Mouse (Mus musculus) heart, embryonic 13.5 days (tissue): Measurements from ENCODE around the gene Tbx21. TPM values are rescaled to one million over a fixed set of nuclear protein-coding genes. Genes with fewer than 3 reads are reported as not detected.

Experiments
- ATAC-seq: fragments of 200-750 bp; cut with Nextera tagmentation; 2 replicates; pipeline ENCODE4 v1.8.0; 2017; ENCODE audit warnings: moderate TSS enrichment; ENCODE audit not compliant: insufficient number of reproducible peaks, low FRiP score, low TSS enrichment; ENCODE audit errors: extremely low read depth
- H3K27ac ChIP-seq: fragments of 300-500 bp; sonication (generic); replicated peaks from 2 replicates; pipeline ENCODE4 v1.5.1; 2015; ENCODE audit warnings: moderate library complexity, mild to moderate bottlenecking, inconsistent platforms
- H3K27me3 ChIP-seq: fragments of 300-500 bp; sonication (generic); replicated peaks from 2 replicates; pipeline ENCODE4 v1.6.1; 2015; ENCODE audit warnings: mild to moderate bottlenecking, inconsistent platforms
- H3K36me3 ChIP-seq: fragments of 300-500 bp; sonication (generic); 2 replicates; pipeline ENCODE4 v1.6.1; 2015; ENCODE audit warnings: mild to moderate bottlenecking, inconsistent platforms
- H3K4me1 ChIP-seq: fragments of 300-500 bp; sonication (generic); 2 replicates; pipeline ENCODE4 v1.6.1; 2015; ENCODE audit warnings: inconsistent platforms
- H3K4me2 ChIP-seq: fragments of 300-500 bp; sonication (generic); 2 replicates; pipeline ENCODE4 v1.6.1; 2015; ENCODE audit warnings: inconsistent platforms, mild to moderate bottlenecking, moderate library complexity
- H3K4me3 ChIP-seq: fragments of 300-500 bp; sonication (generic); 2 replicates; pipeline ENCODE4 v1.5.1; 2015; ENCODE audit warnings: moderate library complexity, mild to moderate bottlenecking, inconsistent platforms
- H3K9ac ChIP-seq: fragments of 300-500 bp; sonication (generic); 2 replicates; pipeline ENCODE4 v1.6.1; 2015; ENCODE audit warnings: inconsistent platforms, mild to moderate bottlenecking, moderate library complexity
- H3K9me3 ChIP-seq: fragments of 300-500 bp; sonication (generic); 2 replicates; pipeline ENCODE4 v1.6.1; 2016; ENCODE audit warnings: inconsistent platforms
- WGBS: fragments of 180-500 bp; shearing (Covaris S2); methylation state at CpG from one replicate; pipeline ENCODE4 v1.1.7; 2015; ENCODE audit warnings: mixed read lengths; 5-methylcytosine and 5-hydroxymethylcytosine counted together
- polyA plus RNA-seq: library from polyadenylated mRNA; unstranded; fragments of >200 nt; fragmentation: Nextera tagmentation; extraction: Ambion mirVana; gene quantifications from 2 replicates; pipeline ENCODE4 v1.2.1, GENCODE M21; 2015

Tbx21 gene
- polyA plus RNA-seq, 1 experiment from 2014 or later, result not detected

- no peak for ATAC-seq
- Histone ChIP-seq H3K4me1 (peaks cover 53% of the 10 kb centered on the region), H3K36me3 (peaks cover 41% of the 10 kb centered on the region), H3K4me3 (peak overlapping the region; percentile 83; the same call in 1 of the 2 replicates), H3K9ac (peak overlapping the region; percentile 44; the same call in 1 of the 2 replicates), H3K9me3 (no peaks in the 10 kb centered on the region), H3K27me3 (peaks cover 17% of the 10 kb centered on the region), H3K4me2 (peak overlapping the region; percentile 93), H3K27ac (no peak overlapping the region)
- 60% methylated on average over 8 of the region's 8 CpGs for WGBS
Measured at GRCm38 (mm10) chr11:97147333-97147732, 32.2 kb upstream of the Tbx21 start.

DNA sequence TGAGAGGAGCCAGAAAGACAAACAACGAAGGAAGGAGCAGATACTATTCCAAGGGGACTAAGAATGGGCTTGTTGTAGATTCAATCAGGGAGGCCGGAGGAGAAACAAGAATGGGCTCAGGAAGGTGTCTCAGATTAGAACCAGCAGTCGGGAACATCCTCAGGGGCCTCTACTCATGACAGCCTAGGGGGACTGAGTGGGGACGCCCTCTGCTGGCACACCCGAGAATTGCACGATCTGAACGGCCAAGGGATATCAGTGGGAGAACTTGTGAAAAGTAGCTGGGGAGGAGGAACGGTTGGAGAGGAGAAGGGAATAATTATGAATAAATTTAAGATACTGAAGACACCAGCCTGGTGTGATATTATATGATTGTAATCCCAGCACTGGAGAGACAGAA lies 31.6 kb upstream of the Tbx21 start:
- 7% methylated on average over 8 of the region's 8 CpGs for WGBS
- ATAC-seq, result no peak
- H3K4me1 ChIP-seq, result peaks cover 47% of the 10 kb centered on the region
- no peaks in the 10 kb centered on the region for H3K9me3 ChIP-seq
- H3K27ac ChIP-seq, result no peak overlapping the region
- H3K4me2 ChIP-seq, result peak overlapping the region; percentile 93
- H3K27me3 ChIP-seq, result peaks cover 23% of the 10 kb centered on the region
- peak overlapping the region; percentile 83; the same call in 1 of the 2 replicates for H3K4me3 ChIP-seq
- peaks cover 43% of the 10 kb centered on the region for H3K36me3 ChIP-seq
- H3K9ac ChIP-seq, result peak overlapping the region; percentile 57

DNA sequence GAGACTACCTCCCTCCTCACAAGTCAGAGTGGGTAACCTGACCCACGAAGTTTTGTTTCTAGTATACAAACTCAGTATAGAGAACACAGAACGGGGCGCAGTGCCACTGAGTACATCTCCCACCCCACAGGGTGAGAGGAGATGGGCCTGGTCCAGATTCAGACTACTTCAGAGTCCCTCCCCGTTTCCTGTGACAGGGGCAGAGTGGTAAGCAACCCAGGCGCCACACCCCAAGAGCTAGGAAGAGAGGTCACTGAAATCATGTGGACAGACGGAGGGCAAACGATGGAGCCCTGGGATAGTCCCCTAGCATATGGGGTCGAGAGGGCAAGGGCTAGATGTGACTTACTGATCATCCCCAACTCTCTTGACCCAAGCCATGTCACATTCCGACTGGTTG lies 30.8 kb upstream of the Tbx21 start:
- Histone ChIP-seq H3K4me3 (no peak overlapping the region), H3K27ac (no peak overlapping the region), H3K36me3 (peaks cover 43% of the 10 kb centered on the region), H3K27me3 (peaks cover 31% of the 10 kb centered on the region), H3K4me1 (peaks cover 47% of the 10 kb centered on the region), H3K9ac (no peak overlapping the region), H3K4me2 (no peak overlapping the region), H3K9me3 (no peaks in the 10 kb centered on the region)
- 59% methylated on average over 9 of the region's 9 CpGs for WGBS
- no peak for ATAC-seq

- Histone ChIP-seq H3K27me3 (peaks cover 37% of the 10 kb centered on the region), H3K4me2 (no peak overlapping the region), H3K4me1 (peaks cover 46% of the 10 kb centered on the region), H3K27ac (no peak overlapping the region), H3K9ac (0 out of 2 replicates have a peak overlapping the region, but pooled peaks have one; percentile 1), H3K9me3 (no peaks in the 10 kb centered on the region), H3K4me3 (no peak overlapping the region), H3K36me3 (peaks cover 43% of the 10 kb centered on the region)
- WGBS, result 39% methylated on average over 2 of the region's 2 CpGs
- no peak for ATAC-seq
Measured at GRCm38 (mm10) chr11:97145320-97145719, 30.2 kb upstream of the Tbx21 start.

DNA sequence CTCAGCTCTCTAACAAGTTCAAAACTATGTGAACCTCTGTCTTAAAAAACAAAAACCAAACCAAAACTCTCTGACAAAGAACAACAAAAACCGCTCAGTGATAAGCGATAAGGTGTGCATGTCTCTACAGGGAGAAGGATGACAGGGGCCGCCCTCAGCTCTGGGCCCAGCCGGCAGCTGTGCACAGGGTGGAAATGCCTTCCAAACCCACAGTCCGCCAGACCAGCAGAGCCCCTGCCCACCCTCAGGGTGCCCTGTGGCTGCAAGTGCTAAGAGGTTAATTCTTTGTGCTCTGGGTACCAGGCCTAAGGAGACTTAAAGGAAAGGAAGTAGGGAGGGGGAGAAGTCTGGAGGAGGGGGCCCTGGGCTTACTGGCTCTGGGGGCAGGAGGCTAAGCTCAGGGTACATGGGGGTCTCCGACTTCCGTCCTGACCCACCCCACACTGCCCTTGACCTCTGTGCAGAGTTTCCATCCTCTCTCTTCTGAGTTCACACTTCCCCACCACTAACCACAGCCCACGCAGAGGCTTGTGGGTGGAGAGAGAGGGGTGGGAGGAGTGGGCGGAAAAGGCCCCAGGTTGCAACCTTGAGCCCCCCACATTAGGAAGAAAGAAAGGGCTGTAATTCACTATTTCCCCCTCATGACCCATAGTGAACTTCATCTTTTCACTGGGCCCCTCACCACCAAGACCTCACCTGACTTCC lies 28.2 kb upstream of the Tbx21 start:
- Histone ChIP-seq H3K27ac (no peak overlapping the region), H3K4me1 (peaks cover 40% of the 10 kb centered on the region), H3K4me2 (no peak overlapping the region), H3K9me3 (no peaks in the 10 kb centered on the region), H3K27me3 (peaks cover 52% of the 10 kb centered on the region), H3K4me3 (no peak overlapping the region), H3K9ac (no peak overlapping the region), H3K36me3 (peaks cover 46% of the 10 kb centered on the region)
- WGBS, result 68% methylated on average over 9 of the region's 9 CpGs
- ATAC-seq, result no peak

- peaks cover 43% of the 10 kb centered on the region for H3K36me3 ChIP-seq
- peaks cover 30% of the 10 kb centered on the region for H3K4me1 ChIP-seq
- no peak overlapping the region for H3K4me3 ChIP-seq
- no peak overlapping the region for H3K27ac ChIP-seq
- peaks cover 55% of the 10 kb centered on the region for H3K27me3 ChIP-seq
- no peak overlapping the region for H3K9ac ChIP-seq
- no peak overlapping the region for H3K4me2 ChIP-seq
- H3K9me3 ChIP-seq, result no peaks in the 10 kb centered on the region
- no peak for ATAC-seq
- WGBS, result 60% methylated on average over 8 of the region's 8 CpGs
Measured at GRCm38 (mm10) chr11:97142159-97142608, 27.1 kb upstream of the Tbx21 start.

GRCm38 (mm10) chr11:97140811-97141210 lies 25.7 kb upstream of the Tbx21 start:
- Histone ChIP-seq H3K4me1 (peaks cover 16% of the 10 kb centered on the region), H3K36me3 (peaks cover 47% of the 10 kb centered on the region), H3K4me2 (no peak overlapping the region), H3K9ac (no peak overlapping the region), H3K27ac (no peak overlapping the region), H3K4me3 (no peak overlapping the region), H3K27me3 (peaks cover 65% of the 10 kb centered on the region), H3K9me3 (no peaks in the 10 kb centered on the region)
- 69% methylated on average over 4 of the region's 4 CpGs for WGBS
- ATAC-seq, result no peak

DNA sequence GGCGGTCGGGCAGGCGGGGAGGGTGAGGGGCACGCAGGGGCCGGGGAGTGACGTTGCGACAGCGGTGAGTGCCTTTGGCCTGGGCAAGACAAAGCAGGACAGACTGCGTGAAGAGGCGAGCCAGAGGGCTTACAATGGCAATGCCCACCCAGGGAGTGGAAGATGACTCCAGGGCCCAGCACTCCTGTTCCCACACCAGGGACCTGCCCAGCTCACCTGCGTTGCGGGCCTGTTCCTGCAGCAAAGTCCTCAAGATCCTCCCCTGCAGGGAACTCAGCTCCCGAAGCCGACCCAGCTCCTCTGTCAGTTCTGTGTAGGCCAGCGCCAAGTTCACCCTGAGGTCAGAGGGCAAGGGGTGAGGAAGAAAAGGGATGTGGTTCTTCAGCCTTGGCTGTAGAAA lies 24.1 kb upstream of the Tbx21 start:
- ATAC-seq, result no peak
- Histone ChIP-seq H3K9ac (peak overlapping the region; percentile 82), H3K36me3 (peaks cover 33% of the 10 kb centered on the region), H3K9me3 (no peaks in the 10 kb centered on the region), H3K4me1 (peaks cover 15% of the 10 kb centered on the region), H3K27ac (no peak overlapping the region), H3K4me2 (peak overlapping the region; percentile 86), H3K4me3 (peak overlapping the region; percentile 55), H3K27me3 (peaks cover 80% of the 10 kb centered on the region)
- 17% methylated on average over 15 of the region's 15 CpGs for WGBS

DNA sequence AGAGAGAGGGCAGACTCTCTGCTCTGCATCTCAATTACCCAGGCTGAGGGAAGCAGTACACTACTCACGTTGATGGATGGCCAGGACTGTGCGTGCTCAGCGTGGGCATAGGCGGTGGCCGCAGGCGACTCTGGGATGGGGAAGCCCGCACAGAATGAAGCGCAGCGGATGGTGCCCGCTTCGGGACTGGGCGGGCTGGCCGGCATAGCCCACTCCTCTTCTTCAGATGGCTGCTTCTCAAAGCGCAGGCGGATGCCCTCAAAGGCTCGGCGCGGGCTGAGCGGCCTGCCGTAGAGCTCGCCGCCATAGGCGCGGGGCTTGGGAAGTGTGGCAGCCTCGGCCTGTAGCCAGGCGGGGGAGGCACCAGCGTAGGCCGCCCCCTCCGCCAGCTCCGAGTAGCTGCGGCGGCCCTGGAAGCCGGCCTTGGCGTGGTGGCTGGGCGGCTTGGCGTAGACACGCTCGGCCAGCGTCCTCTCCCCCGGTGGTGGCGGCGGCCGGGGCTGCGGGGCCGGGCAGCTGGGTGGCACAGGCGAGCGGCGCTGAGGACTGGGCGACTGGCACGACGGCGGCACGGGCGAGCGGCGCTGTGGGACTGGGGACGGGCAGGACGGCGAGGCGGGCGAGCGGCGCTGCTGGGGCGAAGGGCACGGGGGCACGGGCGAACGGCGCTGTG lies 23.6 kb upstream of the Tbx21 start:
- WGBS, result 12% methylated on average over 69 of the region's 69 CpGs
- Histone ChIP-seq H3K9me3 (no peaks in the 10 kb centered on the region), H3K4me1 (peaks cover 15% of the 10 kb centered on the region), H3K36me3 (peaks cover 29% of the 10 kb centered on the region), H3K4me3 (peak overlapping the region; percentile 55), H3K27me3 (peaks cover 86% of the 10 kb centered on the region), H3K9ac (peak overlapping the region; percentile 82), H3K4me2 (peak overlapping the region; percentile 86), H3K27ac (no peak overlapping the region)
- ATAC-seq, result peak; percentile 27; the same call in 1 of the 2 replicates

- Histone ChIP-seq H3K9ac (no peak overlapping the region), H3K4me2 (no peak overlapping the region), H3K4me3 (no peak overlapping the region), H3K27ac (no peak overlapping the region), H3K9me3 (no peaks in the 10 kb centered on the region), H3K36me3 (peaks cover 18% of the 10 kb centered on the region), H3K27me3 (peaks cover 97% of the 10 kb centered on the region), H3K4me1 (peaks cover 1% of the 10 kb centered on the region)
- 53% methylated on average over 5 of the region's 5 CpGs for WGBS
- ATAC-seq, result no peak
Measured at GRCm38 (mm10) chr11:97133270-97133669, 18.1 kb upstream of the Tbx21 start.

- no peak overlapping the region for H3K9ac ChIP-seq
- no peak for ATAC-seq
- H3K4me3 ChIP-seq, result no peak overlapping the region
- no peaks in the 10 kb centered on the region; the same call in 1 of the 2 replicates for H3K4me1 ChIP-seq
- H3K27me3 ChIP-seq, result peaks cover 95% of the 10 kb centered on the region
- peaks cover 12% of the 10 kb centered on the region for H3K36me3 ChIP-seq
- H3K9me3 ChIP-seq, result no peaks in the 10 kb centered on the region
- H3K27ac ChIP-seq, result no peak overlapping the region
- WGBS, result 18% methylated on average over 6 of the region's 6 CpGs
- H3K4me2 ChIP-seq, result no peak overlapping the region
Measured at GRCm38 (mm10) chr11:97132185-97132584, 17.1 kb upstream of the Tbx21 start.
